Mouse (Mus musculus) embryonic facial prominence, embryonic 10.5 days (tissue): ENCODE measurements around the gene Celf1. TPM values are rescaled to one million over a fixed set of nuclear protein-coding genes. Genes with fewer than 3 reads are reported as not detected.
"Not testable (repeated sequence)": the region's sequence is repeated elsewhere in the genome, so short reads cannot be mapped to it uniquely, and the experiment has no call there.

Experiments
- DNase-seq: peaks from one replicate; pipeline ENCODE4 v3.0.0-alpha.2; 2017; ENCODE audit warnings: low spot score
- H3K27ac ChIP-seq: fragments of 300-500 bp; sonication (generic); replicated peaks from 2 replicates; pipeline ENCODE4 v1.5.1; 2016; ENCODE audit warnings: mild to moderate bottlenecking
- H3K27me3 ChIP-seq: fragments of 300-500 bp; sonication (generic); replicated peaks from 2 replicates; pipeline ENCODE4 v1.6.1; 2016; ENCODE audit warnings: low read depth, mild to moderate bottlenecking; ENCODE audit not compliant: poor library complexity, severe bottlenecking
- H3K36me3 ChIP-seq: fragments of 300-500 bp; sonication (generic); replicated peaks from 2 replicates; pipeline ENCODE4 v1.6.1; 2016; ENCODE audit warnings: mild to moderate bottlenecking, moderate library complexity
- H3K4me1 ChIP-seq: fragments of 300-500 bp; sonication (generic); 2 replicates; pipeline ENCODE4 v1.6.1; 2016
- H3K4me3 ChIP-seq: fragments of 300-500 bp; sonication (generic); 2 replicates; pipeline ENCODE4 v1.5.1; 2016; ENCODE audit warnings: mild to moderate bottlenecking, moderate library complexity
- H3K9me3 ChIP-seq: fragments of 300-500 bp; sonication (generic); 2 replicates; pipeline ENCODE4 v1.6.1; 2016; ENCODE audit warnings: mild to moderate bottlenecking
- WGBS: fragments of 180-500 bp; shearing (Covaris S2); methylation state at CpG from one replicate; pipeline ENCODE4 v1.1.7; 2016; 5-methylcytosine and 5-hydroxymethylcytosine counted together
- polyA plus RNA-seq: library from polyadenylated mRNA; unstranded; fragments of >200 nt; fragmentation: Nextera tagmentation; extraction: Ambion mirVana; gene quantifications from 2 replicates; pipeline ENCODE4 v1.2.1, GENCODE M21; 2016

Celf1 gene
- polyA plus RNA-seq, 1 experiment from 2014 or later, result 139 TPM

GRCm38 (mm10) chr2:90977291-90977690, 37.1 kb downstream of the Celf1 start:
- Histone ChIP-seq H3K27ac (no peak overlapping the region), H3K4me1 (no peaks in the 10 kb centered on the region), H3K36me3 (peaks cover 28% of the 10 kb centered on the region), H3K27me3 (no peaks in the 10 kb centered on the region), H3K4me3 (no peak overlapping the region), H3K9me3 (no peaks in the 10 kb centered on the region)
- no peak for DNase-seq
- 91% methylated on average over 4 of the region's 4 CpGs for WGBS

DNA sequence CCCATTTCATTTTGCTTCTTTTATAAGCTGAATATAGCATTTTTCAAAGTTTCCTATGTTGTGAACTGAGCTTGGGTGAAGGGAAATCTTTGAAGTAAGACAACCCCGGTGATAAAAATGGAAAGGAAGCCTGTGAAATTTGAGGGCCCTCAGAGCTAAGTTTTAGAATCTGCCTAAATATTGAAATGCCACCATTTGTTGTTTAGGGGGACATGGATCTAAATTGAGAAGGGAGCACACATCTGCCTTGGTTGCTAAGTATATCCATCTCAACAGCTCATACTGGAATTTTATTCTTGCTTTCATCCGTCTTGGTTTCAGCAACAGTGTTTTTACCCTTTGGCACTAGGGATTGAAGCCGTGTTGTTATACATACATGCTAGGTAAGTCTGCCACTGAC, 45.9 kb downstream of the Celf1 start:
- H3K4me1 ChIP-seq, result peaks cover 8% of the 10 kb centered on the region; the same call in 1 of the 2 replicates
- 92% methylated on average over 3 of the region's 3 CpGs for WGBS
- no peaks in the 10 kb centered on the region for H3K27me3 ChIP-seq
- no peak for DNase-seq
- H3K27ac ChIP-seq, result no peak overlapping the region
- no peaks in the 10 kb centered on the region for H3K9me3 ChIP-seq
- H3K36me3 ChIP-seq, result peaks cover 5% of the 10 kb centered on the region; the same call in 1 of the 2 replicates
- H3K4me3 ChIP-seq, result no peak overlapping the region

- Histone ChIP-seq H3K27ac (no peak overlapping the region), H3K4me1 (no peaks in the 10 kb centered on the region), H3K4me3 (no peak overlapping the region), H3K36me3 (peaks cover 96% of the 10 kb centered on the region), H3K27me3 (no peaks in the 10 kb centered on the region), H3K9me3 (no peaks in the 10 kb centered on the region)
- WGBS, result 97% methylated on average over 8 of the region's 8 CpGs
- DNase-seq, result no peak
Observed at GRCm38 (mm10) chr2:91008536-91008935, 68.4 kb downstream of the Celf1 start.

DNA sequence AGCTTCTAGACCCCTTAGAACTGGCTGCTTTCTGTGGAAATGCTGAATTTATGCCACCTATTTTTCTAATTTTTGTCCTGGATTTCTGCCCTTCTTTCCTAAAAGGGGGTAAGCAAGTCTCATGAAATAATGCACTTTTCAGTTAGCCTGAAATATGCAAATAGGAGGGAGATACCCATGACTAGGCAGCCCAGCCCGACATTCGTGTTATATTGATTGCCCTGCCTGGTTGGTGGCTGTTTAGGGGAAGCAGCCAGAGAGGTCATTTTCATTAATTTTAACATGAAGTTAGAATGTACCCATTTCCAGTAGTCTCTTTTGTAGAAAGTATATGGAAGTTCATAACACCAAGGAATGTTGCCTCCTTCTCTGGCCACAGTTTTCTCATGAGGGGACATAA, 73.7 kb downstream of the Celf1 start:
- Histone ChIP-seq H3K36me3 (peaks cover 97% of the 10 kb centered on the region), H3K27ac (no peak overlapping the region), H3K27me3 (no peaks in the 10 kb centered on the region), H3K9me3 (no peaks in the 10 kb centered on the region), H3K4me3 (no peak overlapping the region), H3K4me1 (peaks cover 3% of the 10 kb centered on the region; the same call in 1 of the 2 replicates)
- 93% methylated on average over 2 of the region's 2 CpGs for WGBS
- DNase-seq, result no peak

GRCm38 (mm10) chr2:91015386-91015785, 75.2 kb downstream of the Celf1 start:
- H3K36me3 ChIP-seq, result peaks cover 96% of the 10 kb centered on the region

GRCm38 (mm10) chr2:91018061-91018788, 78.0 kb downstream of the Celf1 start:
- Histone ChIP-seq H3K36me3 (peaks cover 86% of the 10 kb centered on the region), H3K9me3 (no peaks in the 10 kb centered on the region), H3K27ac (no peak overlapping the region), H3K27me3 (no peaks in the 10 kb centered on the region), H3K4me1 (peaks cover 3% of the 10 kb centered on the region; the same call in 1 of the 2 replicates), H3K4me3 (no peak overlapping the region)
- 90% methylated on average over 8 of the region's 8 CpGs for WGBS
- no peak for DNase-seq

More at GRCm38 (mm10) chr2:91015386-91015785, 75.2 kb downstream of the Celf1 start:
- whole genome bisulfite sequencing, result 89% methylated on average over 4 of the region's 4 CpGs
- no peak for DNase-seq
- H3K27ac ChIP-seq, result no peak overlapping the region
- no peaks in the 10 kb centered on the region for H3K9me3 ChIP-seq
- no peaks in the 10 kb centered on the region for H3K27me3 ChIP-seq
- no peak overlapping the region for H3K4me3 ChIP-seq
- peaks cover 3% of the 10 kb centered on the region; the same call in 1 of the 2 replicates for H3K4me1 ChIP-seq

DNA sequence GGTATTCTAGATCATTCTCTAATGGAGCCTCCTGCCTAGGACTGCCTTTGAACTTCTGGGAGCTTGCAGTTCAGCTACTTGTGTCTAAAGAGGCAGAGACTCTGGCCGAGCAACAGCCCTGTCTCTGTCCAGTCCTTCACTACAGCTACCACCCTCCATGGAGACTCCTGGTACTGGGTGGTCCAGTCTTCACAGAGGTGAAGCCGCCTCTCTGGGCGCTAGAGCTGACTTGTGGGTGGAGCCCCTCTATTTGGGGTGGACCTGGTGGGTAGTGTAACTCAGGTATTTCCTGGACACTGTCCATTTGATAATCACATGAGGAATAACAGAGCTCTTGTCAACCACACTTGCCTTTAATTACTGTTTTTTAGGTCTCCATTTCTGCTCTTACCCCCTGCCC, 79.7 kb downstream of the Celf1 start:
- Histone ChIP-seq H3K4me1 (peaks cover 3% of the 10 kb centered on the region; the same call in 1 of the 2 replicates), H3K27me3 (no peaks in the 10 kb centered on the region), H3K9me3 (no peaks in the 10 kb centered on the region), H3K4me3 (no peak overlapping the region), H3K27ac (no peak overlapping the region), H3K36me3 (peaks cover 74% of the 10 kb centered on the region)
- no peak for DNase-seq
- 96% methylated on average over 3 of the region's 3 CpGs for WGBS

DNA sequence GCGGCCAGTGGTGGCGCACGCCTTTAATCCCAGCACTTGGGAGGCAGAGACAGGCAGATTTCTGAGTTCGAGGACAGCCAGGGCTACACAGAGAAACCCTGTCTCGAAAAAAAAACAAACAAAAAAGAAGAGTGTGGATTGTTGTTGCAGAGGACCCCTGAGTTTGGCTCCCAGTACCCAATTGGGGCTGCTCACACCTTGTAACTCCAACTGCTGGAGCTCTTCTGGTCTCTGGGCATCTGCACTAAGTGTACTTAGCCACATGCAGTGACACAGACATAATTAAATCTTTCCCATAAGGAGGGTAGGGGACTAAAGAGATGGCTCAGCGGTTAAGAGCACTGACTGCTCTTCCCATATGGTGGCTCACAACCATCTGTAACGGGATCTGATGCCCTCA, 82.1 kb downstream of the Celf1 start:
- DNase-seq, H3K4me1 ChIP-seq, H3K27me3 ChIP-seq, H3K9me3 ChIP-seq, H3K27ac ChIP-seq, H3K4me3 ChIP-seq: not testable (repeated sequence)
- WGBS, result 93% methylated on average over 7 of the region's 7 CpGs
- H3K36me3 ChIP-seq, result peaks cover 52% of the 10 kb centered on the region

GRCm38 (mm10) chr2:91023131-91023530, 82.9 kb downstream of the Celf1 start:
- Histone ChIP-seq H3K36me3 (peaks cover 43% of the 10 kb centered on the region), H3K27me3 (no peaks in the 10 kb centered on the region), H3K4me3 (no peak overlapping the region), H3K4me1 (no peaks in the 10 kb centered on the region), H3K27ac (no peak overlapping the region), H3K9me3 (no peaks in the 10 kb centered on the region)
- DNase-seq, result no peak
- 70% methylated on average over 2 of the region's 2 CpGs for WGBS

DNA sequence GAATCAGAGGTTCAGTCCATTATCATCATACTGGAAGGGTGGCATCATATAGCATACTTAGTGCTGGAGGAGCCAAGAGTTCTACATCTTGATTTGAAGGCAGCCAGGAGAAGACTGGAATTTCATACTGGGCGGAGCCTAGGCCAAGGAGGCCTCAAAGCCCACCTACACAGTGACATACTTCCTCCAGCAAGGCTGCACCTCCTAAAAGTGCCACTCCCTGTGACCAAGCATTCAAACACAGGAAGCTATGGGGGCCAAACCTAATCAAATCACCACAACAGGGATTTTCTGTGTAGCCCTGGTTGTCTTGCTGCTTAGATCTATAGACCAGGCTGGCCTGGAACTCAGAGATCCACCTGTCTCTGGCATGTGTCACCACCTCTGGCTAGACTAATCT, 83.8 kb downstream of the Celf1 start:
- no peak overlapping the region for H3K4me3 ChIP-seq
- WGBS, result 89% methylated on average over 1 of the region's 1 CpGs
- no peak for DNase-seq

GRCm38 (mm10) chr2:91025081-91025516, 84.9 kb downstream of the Celf1 start:
- Histone ChIP-seq H3K27me3 (no peaks in the 10 kb centered on the region), H3K27ac (no peak overlapping the region), H3K4me1 (no peaks in the 10 kb centered on the region), H3K9me3 (no peaks in the 10 kb centered on the region), H3K36me3 (peaks cover 25% of the 10 kb centered on the region), H3K4me3 (no peak overlapping the region)
- WGBS, result 91% methylated on average over 1 of the region's 1 CpGs
- no peak for DNase-seq

More for the DNA sequence above, 83.8 kb downstream of the Celf1 start:
- no peak overlapping the region for H3K27ac ChIP-seq
- no peaks in the 10 kb centered on the region for H3K27me3 ChIP-seq
- no peaks in the 10 kb centered on the region for H3K9me3 ChIP-seq
- peaks cover 35% of the 10 kb centered on the region for H3K36me3 ChIP-seq
- H3K4me1 ChIP-seq, result no peaks in the 10 kb centered on the region

DNA sequence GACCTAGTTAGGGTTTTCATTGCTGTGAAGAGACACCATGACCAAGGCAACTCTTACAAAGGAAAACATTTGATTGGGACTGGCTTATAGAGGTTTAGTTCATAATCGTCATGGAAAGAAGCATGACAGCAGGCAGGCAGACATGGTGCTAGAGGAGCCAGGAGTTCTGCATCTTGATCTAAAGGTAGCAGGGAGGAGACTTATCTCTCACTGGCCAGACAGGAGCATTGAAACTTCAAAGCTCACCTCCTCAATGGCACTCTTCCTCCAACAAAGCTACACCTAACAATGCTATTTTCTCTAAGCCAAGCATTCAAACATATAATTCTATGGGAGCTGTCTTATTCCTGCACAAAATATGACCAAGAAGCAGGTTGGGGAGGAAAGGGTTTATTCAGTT, 86.3 kb downstream of the Celf1 start:
- H3K36me3 ChIP-seq, result peaks cover 11% of the 10 kb centered on the region
- no peak overlapping the region for H3K27ac ChIP-seq
- no peak overlapping the region for H3K4me3 ChIP-seq
- DNase-seq, result no peak
- no peaks in the 10 kb centered on the region for H3K9me3 ChIP-seq
- 78% methylated on average over 1 of the region's 1 CpGs for WGBS
- H3K4me1 ChIP-seq, result no peaks in the 10 kb centered on the region
- H3K27me3 ChIP-seq, result no peaks in the 10 kb centered on the region
